Mouse (Mus musculus) Patski (cell line): ENCODE data around the gene Crb2. TPM values are rescaled to one million over a fixed set of nuclear protein-coding genes. Genes with fewer than 3 reads are reported as not detected.

Source experiments
- ATAC-seq: fragments of 100-300 bp; one replicate; pipeline ENCODE4 v1.8.0; 2021
- CTCF ChIA-PET: fragments of 350-600 bp; sonication (Branson Sonifier 250); formaldehyde crosslinking; loops from one replicate; lab custom pipeline; 2022; ENCODE audit warnings: inconsistent platforms; lab: Charles Lee
- POLR2A ChIA-PET: fragments of 350-600 bp; sonication (Branson Sonifier 250); formaldehyde crosslinking; loops from one replicate; lab custom pipeline; 2022; ENCODE audit warnings: antibody characterized with exemption, inconsistent platforms; lab: Charles Lee
- DNase-seq: peaks from one replicate; pipeline ENCODE4 v3.0.0-alpha.2; 2011; ENCODE audit warnings: low read depth, low spot score
- H3K27me3 ChIP-seq: fragments of 371-371 bp; one replicate; pipeline ENCODE4 v1.5.1; 2021
- CTCF ChIP-seq: fragments of 100-300 bp; IDR thresholded peaks from one replicate; pipeline ENCODE4 v1.5.1; 2021
- in situ Hi-C: fragments of 300-500 bp; cut with MboI; formaldehyde crosslinking; loops from 3 replicates; pipeline ENCODE4 v1.11.1; 2018; ENCODE audit warnings: low pct_unique_long_range_greater_than_20kb, mixed read lengths
- polyA plus RNA-seq: library from polyadenylated mRNA; unstranded; gene quantifications from one replicate; pipeline ENCODE4 v1.2.3, GENCODE M21; 2021

The Crb2 gene
- polyA plus RNA-seq, 1 experiment from 2014 or later: 0.37 TPM

- no peak for DNase-seq
- POLR2A ChIA-PET: interaction anchor here (0.6 kb wide), 1 partner anchor 133 kb away, joined by 4 read pairs; no protein-coding TSS in a partner anchor
- CTCF ChIA-PET: no interaction called here
- H3K27me3 ChIP-seq: no peaks in the 10 kb centered on the region
- TF ChIP-seq CTCF: no peak
- in situ Hi-C loops: no loop called here
- ATAC-seq: peak; percentile 29
These were observed 20.0 kb downstream of the Crb2 start for GRCm38 (mm10) chr2:37796021-37796420.

- DNase-seq: no peak
- no peak for ATAC-seq
- H3K27me3 ChIP-seq: no peaks in the 10 kb centered on the region
- ChIA-PET CTCF (interaction anchor here (3.3 kb wide), 1 partner anchor 25 kb away, joined by 12 read pairs; no protein-coding TSS in a partner anchor), POLR2A (no interaction called here)
- in situ Hi-C loops: no loop called here
- TF ChIP-seq CTCF: no peak
These were observed 21.0 kb downstream of the Crb2 start for GRCm38 (mm10) chr2:37797046-37797445.

- no peaks in the 10 kb centered on the region for H3K27me3 ChIP-seq
- no peak for DNase-seq
- ChIA-PET CTCF (interaction anchor here (1.1 to 3.3 kb wide), 2 partner anchors 25 to 27 kb away, joined by 3 to 12 read pairs; no protein-coding TSS in a partner anchor), POLR2A (interaction anchor here (0.8 kb wide), 1 partner anchor 10 kb away, joined by 3 read pairs; no protein-coding TSS in a partner anchor)
- in situ Hi-C loops: no loop called here
- no peak for TF ChIP-seq CTCF
- ATAC-seq: no peak
These were observed 23.1 kb downstream of the Crb2 start for GRCm38 (mm10) chr2:37799137-37799536.

- ChIA-PET POLR2A (no interaction called here), CTCF (interaction anchor here (1.3 to 8.0 kb wide), 4 partner anchors 9 to 29 kb away, joined by 3 to 75 read pairs (median 8); no protein-coding TSS in a partner anchor)
- H3K27me3 ChIP-seq: no peaks in the 10 kb centered on the region
- DNase-seq (no peak), ATAC-seq (no peak)
- no peak for TF ChIP-seq CTCF
- in situ Hi-C loops: no loop called here
These were observed 25.6 kb downstream of the Crb2 start for GRCm38 (mm10) chr2:37801687-37802086.

GRCm38 (mm10) chr2:37802610-37803212, 26.7 kb downstream of the Crb2 start:
- ATAC-seq: peak; percentile 60
- CTCF ChIA-PET: interaction anchor here (0.7 to 8.0 kb wide), 9 partner anchors 10 to 415 kb away, joined by 3 to 75 read pairs (median 4); no protein-coding TSS in a partner anchor
- POLR2A ChIA-PET: interaction anchor here (1.1 kb wide), 1 partner anchor 28 kb away, joined by 3 read pairs; no protein-coding TSS in a partner anchor
- in situ Hi-C loops: no loop called here
- DNase-seq: no peak
- TF ChIP-seq CTCF: no peak
- H3K27me3 ChIP-seq: no peaks in the 10 kb centered on the region

DNA sequence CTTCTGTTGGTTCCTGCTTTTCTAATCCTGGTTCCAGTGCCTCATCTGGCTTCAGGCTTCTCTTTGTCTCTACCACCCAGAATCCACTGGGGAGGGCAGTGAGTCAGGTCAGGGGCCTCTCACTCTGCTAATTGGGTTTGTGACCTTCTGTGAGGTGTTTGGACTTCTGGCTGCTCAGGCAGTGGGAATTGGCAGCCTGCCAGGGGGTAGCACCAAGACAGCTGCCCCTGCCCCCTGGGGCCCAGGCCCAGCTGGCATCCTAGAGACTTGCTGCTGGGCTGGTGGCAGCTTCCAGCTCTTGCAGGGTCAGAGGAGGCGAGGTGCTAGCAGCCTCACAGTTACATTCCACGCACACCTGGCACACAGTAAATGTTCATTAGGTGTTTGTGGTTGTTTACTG, 35.6 kb downstream of the Crb2 start:
- no peak for ATAC-seq
- ChIA-PET CTCF (no interaction called here), POLR2A (no interaction called here)
- in situ Hi-C loops: no loop called here
- H3K27me3 ChIP-seq: no peaks in the 10 kb centered on the region
- no peak for DNase-seq
- no peak for TF ChIP-seq CTCF

GRCm38 (mm10) chr2:37812401-37812800, 36.4 kb downstream of the Crb2 start:
- TF ChIP-seq CTCF: no peak
- POLR2A ChIA-PET: no interaction called here
- H3K27me3 ChIP-seq: no peaks in the 10 kb centered on the region
- in situ Hi-C loops: no loop called here
- CTCF ChIA-PET: interaction anchor here (1.5 kb wide), 1 partner anchor 9 kb away, joined by 4 read pairs; no protein-coding TSS in a partner anchor
- DNase-seq (no peak), ATAC-seq (no peak)

- ATAC-seq: no peak
- no peaks in the 10 kb centered on the region for H3K27me3 ChIP-seq
- ChIA-PET CTCF (interaction anchor here (0.8 to 1.7 kb wide), 6 partner anchors 9 to 561 kb away, joined by 3 to 7 read pairs (median 4); no protein-coding TSS in a partner anchor), POLR2A (no interaction called here)
- in situ Hi-C loops: loop anchor here (5.0 kb wide), 1 partner anchor 562 kb away; no protein-coding TSS in a partner anchor
- no peak for TF ChIP-seq CTCF
- no peak for DNase-seq
These were observed 38.8 kb downstream of the Crb2 start for GRCm38 (mm10) chr2:37814820-37815361.

DNA sequence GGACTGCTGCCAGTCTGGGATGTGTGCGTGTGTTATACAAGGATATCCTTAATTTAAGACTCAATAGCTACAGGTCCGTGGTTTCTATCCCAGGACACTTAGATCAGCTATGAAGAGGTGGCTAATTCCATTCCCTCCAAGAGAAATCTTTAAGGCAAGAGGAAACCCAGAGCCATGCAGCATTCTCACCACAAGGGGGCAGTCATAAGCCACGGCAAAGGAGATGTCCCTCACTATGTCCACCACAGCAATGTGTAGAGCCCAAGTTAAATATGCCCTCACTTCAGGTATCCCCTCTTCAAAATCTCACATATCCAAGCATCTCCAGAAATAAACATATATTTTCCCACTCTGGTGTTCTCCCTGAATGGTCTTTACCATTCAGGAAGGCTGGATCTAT, 39.6 kb downstream of the Crb2 start:
- peak; percentile 96 for TF ChIP-seq CTCF

DNA sequence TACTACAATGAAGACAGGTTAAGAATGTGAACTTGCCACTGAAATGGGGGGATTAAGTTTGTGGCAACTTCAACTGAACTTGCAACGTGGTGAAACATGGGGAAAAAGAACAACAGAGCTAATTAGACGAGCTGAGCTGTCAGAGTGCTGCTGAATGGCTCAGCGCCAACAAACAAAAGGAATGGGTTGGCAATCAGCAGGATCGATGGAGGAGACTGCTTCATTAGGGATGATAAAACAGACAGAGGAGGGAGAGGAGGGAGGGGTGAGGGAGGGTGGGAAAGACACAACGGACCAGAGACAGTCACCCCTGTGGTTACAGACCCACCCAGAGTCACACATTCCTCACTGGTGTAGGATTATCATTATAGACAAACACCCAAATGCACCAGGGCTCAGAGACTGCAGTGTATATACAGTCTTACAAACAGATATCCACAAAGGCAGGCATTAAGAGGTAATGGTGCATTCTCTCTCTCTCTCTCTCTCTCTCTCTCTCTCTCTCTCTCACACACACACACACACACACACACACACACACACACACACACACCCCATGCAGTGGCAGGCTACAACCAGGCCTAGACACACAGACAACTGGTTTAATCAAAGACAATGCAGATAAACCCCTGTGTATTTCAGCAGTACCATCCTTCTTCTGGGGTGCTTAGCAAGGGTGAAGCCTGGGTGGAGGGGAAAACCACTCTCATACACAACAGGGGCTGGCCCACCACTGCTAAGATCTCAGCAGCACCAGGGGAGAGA, 42.9 kb downstream of the Crb2 start:
- TF ChIP-seq CTCF: no peak
- DNase-seq (no peak), ATAC-seq (peak; percentile 20)
- H3K27me3 ChIP-seq: no peaks in the 10 kb centered on the region
- ChIA-PET POLR2A (no interaction called here), CTCF (interaction anchor here (0.8 kb wide), 1 partner anchor 557 kb away, joined by 3 read pairs; no protein-coding TSS in a partner anchor)
- in situ Hi-C loops: loop anchor here (5.0 kb wide), 1 partner anchor 558 kb away; no protein-coding TSS in a partner anchor

More for the DNA sequence above, 39.6 kb downstream of the Crb2 start:
- DNase-seq (no peak), ATAC-seq (no peak)
- POLR2A ChIA-PET: no interaction called here
- H3K27me3 ChIP-seq: no peaks in the 10 kb centered on the region
- in situ Hi-C loops: loop anchor here (5.0 kb wide), 1 partner anchor 562 kb away; no protein-coding TSS in a partner anchor
- CTCF ChIA-PET: interaction anchor here (0.8 to 1.7 kb wide), 5 partner anchors 9 to 560 kb away, joined by 3 to 7 read pairs (median 5); no protein-coding TSS in a partner anchor
